Mouse (Mus musculus): ENCODE results near the gene Hoxc13. TPM values are rescaled to one million over a fixed set of nuclear protein-coding genes. Genes with fewer than 3 reads are reported as not detected.

Gene Hoxc13
- polyA plus RNA-seq, 1 experiment from 2014 or later = not detected

GRCm38 (mm10) chr15:102918611-102919265 is 2.2 kb upstream of the Hoxc13 start:
- peaks cover 10% of the 10 kb centered on the region for H3K4me1 ChIP-seq (replicated peaks; ENCODE audit: control insufficient read depth, insufficient read depth, low read length)
- 1% methylated on average over 7 of the region's 7 CpGs for WGBS
- H3K9ac ChIP-seq (replicated peaks; ENCODE audit: low read depth, low read length) = no peak overlapping the region
- H3K36me3 ChIP-seq (ENCODE audit: control insufficient read depth, insufficient read depth) = no peaks in the 10 kb centered on the region
- H3K4me2 ChIP-seq (ENCODE audit: low read length) = no peak overlapping the region
- H3K4me3 ChIP-seq (replicated peaks; ENCODE audit: low read length) = no peak overlapping the region
- H3K27me3 ChIP-seq (replicated peaks; ENCODE audit: control insufficient read depth, insufficient read depth, low read length) = peaks cover 85% of the 10 kb centered on the region
- H3K27ac ChIP-seq (ENCODE audit: low read length) = no peak overlapping the region
- ATAC-seq = no peak
- H3K9me3 ChIP-seq (ENCODE audit: control insufficient read depth, low read length) = no peaks in the 10 kb centered on the region

- Histone ChIP-seq H3K4me3 (replicated peaks; ENCODE audit: low read length) (no peak overlapping the region), H3K36me3 (ENCODE audit: control insufficient read depth, insufficient read depth) (no peaks in the 10 kb centered on the region), H3K9me3 (ENCODE audit: control insufficient read depth, low read length) (no peaks in the 10 kb centered on the region), H3K4me2 (ENCODE audit: low read length) (no peak overlapping the region), H3K4me1 (replicated peaks; ENCODE audit: control insufficient read depth, insufficient read depth, low read length) (peaks cover 10% of the 10 kb centered on the region), H3K27me3 (replicated peaks; ENCODE audit: control insufficient read depth, insufficient read depth, low read length) (peaks cover 86% of the 10 kb centered on the region), H3K27ac (ENCODE audit: low read length) (no peak overlapping the region), H3K9ac (replicated peaks; ENCODE audit: low read depth, low read length) (no peak overlapping the region)
- 3% methylated on average over 12 of the region's 12 CpGs for WGBS
- ATAC-seq = no peak
Measured at GRCm38 (mm10) chr15:102919336-102920180, 1.3 kb upstream of the Hoxc13 start.

- peak overlapping the region; percentile 12 for H3K4me2 ChIP-seq (ENCODE audit: low read length)
- ATAC-seq = no peak; the same call in 1 of the 2 replicates
- peaks cover 89% of the 10 kb centered on the region for H3K27me3 ChIP-seq (replicated peaks; ENCODE audit: control insufficient read depth, insufficient read depth, low read length)
- peaks cover 10% of the 10 kb centered on the region for H3K4me1 ChIP-seq (replicated peaks; ENCODE audit: control insufficient read depth, insufficient read depth, low read length)
- H3K4me3 ChIP-seq (replicated peaks; ENCODE audit: low read length) = no peak overlapping the region; the same call in 1 of the 2 replicates
- no peaks in the 10 kb centered on the region for H3K9me3 ChIP-seq (ENCODE audit: control insufficient read depth, low read length)
- 0% methylated on average over 20 of the region's 20 CpGs for WGBS
- no peak overlapping the region for H3K9ac ChIP-seq (replicated peaks; ENCODE audit: low read depth, low read length)
- H3K27ac ChIP-seq (ENCODE audit: low read length) = no peak overlapping the region
- no peaks in the 10 kb centered on the region for H3K36me3 ChIP-seq (ENCODE audit: control insufficient read depth, insufficient read depth)
Measured at GRCm38 (mm10) chr15:102920619-102921018, 284 bp upstream of the Hoxc13 start.

- no peak overlapping the region for H3K27ac ChIP-seq (ENCODE audit: low read length)
- ATAC-seq = no peak
- under 1% methylated on average over 24 of the region's 24 CpGs for WGBS
Measured at GRCm38 (mm10) chr15:102922012-102922362, 1.1 kb downstream of the Hoxc13 start.

GRCm38 (mm10) chr15:102922636-102923500 is 2.0 kb downstream of the Hoxc13 start:
- 11% methylated on average over 6 of the region's 6 CpGs for WGBS
- no peak overlapping the region for H3K4me3 ChIP-seq (replicated peaks; ENCODE audit: low read length)
- no peak overlapping the region for H3K9ac ChIP-seq (replicated peaks; ENCODE audit: low read depth, low read length)
- H3K4me2 ChIP-seq (ENCODE audit: low read length) = no peak overlapping the region
- no peaks in the 10 kb centered on the region for H3K36me3 ChIP-seq (ENCODE audit: control insufficient read depth, insufficient read depth)
- peaks cover 85% of the 10 kb centered on the region for H3K27me3 ChIP-seq (replicated peaks; ENCODE audit: control insufficient read depth, insufficient read depth, low read length)
- H3K9me3 ChIP-seq (ENCODE audit: control insufficient read depth, low read length) = no peaks in the 10 kb centered on the region
- H3K4me1 ChIP-seq (replicated peaks; ENCODE audit: control insufficient read depth, insufficient read depth, low read length) = peaks cover 10% of the 10 kb centered on the region
- ATAC-seq = no peak
- H3K27ac ChIP-seq (ENCODE audit: low read length) = no peak overlapping the region

More at GRCm38 (mm10) chr15:102922012-102922362, 1.1 kb downstream of the Hoxc13 start:
- Histone ChIP-seq H3K4me1 (replicated peaks; ENCODE audit: control insufficient read depth, insufficient read depth, low read length) (peaks cover 10% of the 10 kb centered on the region), H3K27me3 (replicated peaks; ENCODE audit: control insufficient read depth, insufficient read depth, low read length) (peaks cover 85% of the 10 kb centered on the region), H3K9me3 (ENCODE audit: control insufficient read depth, low read length) (no peaks in the 10 kb centered on the region), H3K4me2 (ENCODE audit: low read length) (no peak overlapping the region), H3K36me3 (ENCODE audit: control insufficient read depth, insufficient read depth) (no peaks in the 10 kb centered on the region), H3K9ac (replicated peaks; ENCODE audit: low read depth, low read length) (no peak overlapping the region), H3K4me3 (replicated peaks; ENCODE audit: low read length) (no peak overlapping the region)

- Histone ChIP-seq H3K27ac (ENCODE audit: low read length) (no peak overlapping the region), H3K9me3 (ENCODE audit: control insufficient read depth, low read length) (no peaks in the 10 kb centered on the region), H3K36me3 (ENCODE audit: control insufficient read depth, insufficient read depth) (no peaks in the 10 kb centered on the region), H3K4me2 (ENCODE audit: low read length) (no peak overlapping the region), H3K4me1 (replicated peaks; ENCODE audit: control insufficient read depth, insufficient read depth, low read length) (no peaks in the 10 kb centered on the region), H3K9ac (replicated peaks; ENCODE audit: low read depth, low read length) (no peak overlapping the region), H3K4me3 (replicated peaks; ENCODE audit: low read length) (no peak overlapping the region), H3K27me3 (replicated peaks; ENCODE audit: control insufficient read depth, insufficient read depth, low read length) (peaks cover 91% of the 10 kb centered on the region)
- ATAC-seq = no peak
- WGBS = under 1% methylated on average over 40 of the region's 40 CpGs
Measured at GRCm38 (mm10) chr15:102927032-102927645, 6.2 kb downstream of the Hoxc13 start.

- Histone ChIP-seq H3K4me1 (replicated peaks; ENCODE audit: control insufficient read depth, insufficient read depth, low read length) (no peaks in the 10 kb centered on the region), H3K36me3 (ENCODE audit: control insufficient read depth, insufficient read depth) (no peaks in the 10 kb centered on the region), H3K9ac (replicated peaks; ENCODE audit: low read depth, low read length) (no peak overlapping the region), H3K9me3 (ENCODE audit: control insufficient read depth, low read length) (no peaks in the 10 kb centered on the region), H3K27me3 (replicated peaks; ENCODE audit: control insufficient read depth, insufficient read depth, low read length) (peaks cover 99% of the 10 kb centered on the region), H3K4me2 (ENCODE audit: low read length) (no peak overlapping the region), H3K4me3 (replicated peaks; ENCODE audit: low read length) (no peak overlapping the region), H3K27ac (ENCODE audit: low read length) (no peak overlapping the region)
- under 1% methylated on average over 23 of the region's 23 CpGs for WGBS
- no peak for ATAC-seq
Measured at GRCm38 (mm10) chr15:102931706-102932358, 10.9 kb downstream of the Hoxc13 start.

- Histone ChIP-seq H3K4me1 (replicated peaks; ENCODE audit: control insufficient read depth, insufficient read depth, low read length) (no peaks in the 10 kb centered on the region), H3K4me2 (ENCODE audit: low read length) (no peak overlapping the region), H3K36me3 (ENCODE audit: control insufficient read depth, insufficient read depth) (no peaks in the 10 kb centered on the region), H3K9me3 (ENCODE audit: control insufficient read depth, low read length) (no peaks in the 10 kb centered on the region), H3K4me3 (replicated peaks; ENCODE audit: low read length) (no peak overlapping the region), H3K27me3 (replicated peaks; ENCODE audit: control insufficient read depth, insufficient read depth, low read length) (peaks cover 99% of the 10 kb centered on the region), H3K27ac (ENCODE audit: low read length) (no peak overlapping the region), H3K9ac (replicated peaks; ENCODE audit: low read depth, low read length) (no peak overlapping the region)
- ATAC-seq = no peak
- 2% methylated on average over 12 of the region's 12 CpGs for WGBS
Measured at GRCm38 (mm10) chr15:102934438-102934837, 13.5 kb downstream of the Hoxc13 start.
